Mouse (Mus musculus): ENCODE measurements at regions not wholly inside any gene's neighbourhood (a gene's known extent, or its start where the extent isn't known, plus 50 kb on each side); places are given as distances from the start of the nearest gene placed in this dataset.

DNA sequence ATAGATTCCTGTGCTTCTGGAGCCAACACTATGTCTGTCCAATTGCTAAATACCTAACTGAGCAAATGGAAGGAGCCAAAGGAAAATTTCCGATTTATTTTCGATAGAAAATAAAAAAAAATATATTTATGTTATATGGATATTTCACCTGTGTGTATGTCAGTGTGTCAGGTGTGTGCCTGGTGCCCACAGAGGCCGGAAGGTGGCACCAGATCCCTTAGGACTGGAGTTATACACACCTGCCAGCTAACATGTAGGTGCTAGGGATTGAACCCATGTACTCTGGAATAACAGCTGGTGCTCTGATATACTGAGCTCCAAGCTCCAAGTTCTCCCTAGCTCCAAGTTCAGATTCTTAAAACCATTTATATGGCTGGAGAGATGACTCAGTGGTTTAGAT is 79.0 kb downstream of the Mfsd1 start:
- no peak for DNase-seq (ENCODE audit: extremely low read depth, low read depth, low spot score)

DNA sequence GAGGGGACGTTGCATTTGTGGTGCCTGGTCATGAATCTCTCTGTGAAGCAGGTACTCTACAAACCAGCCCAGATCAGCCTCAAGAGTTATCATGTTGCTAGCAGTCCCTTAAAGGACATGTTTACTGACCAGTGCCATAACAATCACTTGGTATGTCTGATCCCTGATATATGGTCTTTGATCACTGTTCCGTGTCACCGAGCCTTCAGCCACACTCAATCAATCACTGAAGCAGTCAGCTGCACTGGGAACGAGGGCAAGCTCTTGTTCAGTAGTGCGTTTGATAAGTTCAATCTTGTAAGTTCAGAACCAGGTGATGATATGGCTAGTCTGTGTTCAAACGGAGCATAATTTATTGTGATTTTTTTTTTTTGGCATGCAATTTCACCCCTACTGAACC is 126.8 kb downstream of the Mfsd1 start:
- 55% methylated on average over 6 of the region's 6 CpGs for WGBS
- no peak overlapping the region for H3K9ac ChIP-seq (ENCODE audit: low read depth, low read length)
- H3K27ac ChIP-seq (replicated peaks; ENCODE audit: insufficient read depth, low read depth, low read length) = no peak overlapping the region
- no peaks in the 10 kb centered on the region for H3K36me3 ChIP-seq (ENCODE audit: control insufficient read depth, insufficient read depth, low read length)
- no peaks in the 10 kb centered on the region for H3K27me3 ChIP-seq (ENCODE audit: control insufficient read depth, insufficient read depth, low read length)
- H3K4me1 ChIP-seq (ENCODE audit: control insufficient read depth, insufficient read depth, low read length) = no peaks in the 10 kb centered on the region
- DNase-seq (ENCODE audit: extremely low read depth, low read depth, low spot score) = no peak
- H3K4me3 ChIP-seq (ENCODE audit: insufficient read depth, low read depth, low read length) = no peak overlapping the region
- TF ChIP-seq CTCF (IDR thresholded peaks at IDR 0.05; ENCODE audit: low read depth, low read length) (no peak), POLR2A (IDR thresholded peaks at IDR 0.05; ENCODE audit: extremely low read depth, insufficient read depth, low read length) (no peak)
- no peaks in the 10 kb centered on the region for H3K79me2 ChIP-seq (ENCODE audit: control insufficient read depth, insufficient read depth, low read length)

More for the DNA sequence above, 79.0 kb downstream of the Mfsd1 start:
- Histone ChIP-seq H3K79me2 (ENCODE audit: control insufficient read depth, insufficient read depth, low read length) (no peaks in the 10 kb centered on the region), H3K4me1 (ENCODE audit: control insufficient read depth, insufficient read depth, low read length) (0 out of 2 replicates have a peak, but pooled peaks cover under 1% of the 10 kb centered on the region), H3K9ac (ENCODE audit: low read depth, low read length) (no peak overlapping the region), H3K27me3 (ENCODE audit: control insufficient read depth, insufficient read depth, low read length) (no peaks in the 10 kb centered on the region), H3K27ac (replicated peaks; ENCODE audit: insufficient read depth, low read depth, low read length) (no peak overlapping the region), H3K36me3 (ENCODE audit: control insufficient read depth, insufficient read depth, low read length) (no peaks in the 10 kb centered on the region), H3K4me3 (ENCODE audit: insufficient read depth, low read depth, low read length) (no peak overlapping the region)
- 79% methylated on average over 3 of the region's 3 CpGs for WGBS
- TF ChIP-seq POLR2A (IDR thresholded peaks at IDR 0.05; ENCODE audit: extremely low read depth, insufficient read depth, low read length) (no peak), CTCF (IDR thresholded peaks at IDR 0.05; ENCODE audit: low read depth, low read length) (peak; percentile 61)

DNA sequence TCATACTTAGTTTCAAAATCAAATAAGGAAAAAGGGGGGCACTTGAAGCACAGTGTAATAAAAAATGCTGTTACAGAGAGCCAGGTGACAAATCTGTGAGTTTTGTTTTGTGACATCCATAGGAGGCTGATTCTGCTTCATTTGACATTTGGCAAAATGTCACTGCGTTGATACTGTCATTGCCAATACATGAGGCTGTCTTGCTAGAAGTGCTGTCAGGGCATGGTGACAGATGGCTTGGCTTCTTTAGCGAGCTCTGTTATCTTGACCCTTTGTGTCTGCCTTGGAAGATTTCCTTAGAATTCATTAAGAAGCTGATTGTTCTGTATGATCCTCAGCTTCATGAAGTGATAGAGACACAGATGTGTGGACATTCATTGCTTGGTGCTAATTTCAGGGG is 129.2 kb downstream of the Mfsd1 start:
- Histone ChIP-seq H3K9ac (ENCODE audit: low read depth, low read length) (no peak overlapping the region), H3K4me1 (ENCODE audit: control insufficient read depth, insufficient read depth, low read length) (no peaks in the 10 kb centered on the region), H3K4me3 (ENCODE audit: insufficient read depth, low read depth, low read length) (no peak overlapping the region), H3K36me3 (ENCODE audit: control insufficient read depth, insufficient read depth, low read length) (no peaks in the 10 kb centered on the region), H3K27me3 (ENCODE audit: control insufficient read depth, insufficient read depth, low read length) (no peaks in the 10 kb centered on the region), H3K79me2 (ENCODE audit: control insufficient read depth, insufficient read depth, low read length) (no peaks in the 10 kb centered on the region), H3K27ac (replicated peaks; ENCODE audit: insufficient read depth, low read depth, low read length) (no peak overlapping the region)
- TF ChIP-seq POLR2A (IDR thresholded peaks at IDR 0.05; ENCODE audit: extremely low read depth, insufficient read depth, low read length) (no peak), CTCF (IDR thresholded peaks at IDR 0.05; ENCODE audit: low read depth, low read length) (no peak)
- DNase-seq (ENCODE audit: extremely low read depth, low read depth, low spot score) = no peak
- WGBS = 73% methylated on average over 2 of the region's 2 CpGs

DNA sequence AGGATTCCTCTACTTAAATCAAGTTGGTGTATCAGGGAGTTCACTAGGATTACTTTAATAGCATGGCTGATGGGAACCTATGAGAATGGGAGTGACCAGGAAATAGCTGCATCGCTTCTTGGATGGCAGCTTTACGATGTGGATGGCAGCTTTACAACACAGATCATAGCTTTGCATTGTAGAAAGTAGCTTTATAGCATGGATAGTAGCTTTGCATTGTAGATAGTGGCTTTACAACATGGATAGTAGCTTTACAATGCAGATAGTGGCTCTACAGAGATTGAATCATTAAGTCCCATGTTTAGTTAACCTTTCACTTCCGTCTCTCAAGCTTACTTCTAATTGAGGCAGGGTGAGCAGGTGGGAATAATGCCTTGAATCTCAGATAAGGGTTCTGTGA is 149.4 kb downstream of the Mfsd1 start:
- DNase-seq (ENCODE audit: extremely low read depth, low read depth, low spot score) = no peak
- no peaks in the 10 kb centered on the region for H3K79me2 ChIP-seq (ENCODE audit: control insufficient read depth, insufficient read depth, low read length)
- no peaks in the 10 kb centered on the region for H3K4me1 ChIP-seq (ENCODE audit: control insufficient read depth, insufficient read depth, low read length)
- no peak for TF ChIP-seq POLR2A (IDR thresholded peaks at IDR 0.05; ENCODE audit: extremely low read depth, insufficient read depth, low read length)
- no peak for TF ChIP-seq CTCF (IDR thresholded peaks at IDR 0.05; ENCODE audit: low read depth, low read length)
- 88% methylated on average over 3 of the region's 3 CpGs for WGBS
- no peak overlapping the region for H3K27ac ChIP-seq (replicated peaks; ENCODE audit: insufficient read depth, low read depth, low read length)
- no peak overlapping the region for H3K4me3 ChIP-seq (ENCODE audit: insufficient read depth, low read depth, low read length)
- no peaks in the 10 kb centered on the region for H3K27me3 ChIP-seq (ENCODE audit: control insufficient read depth, insufficient read depth, low read length)
- H3K36me3 ChIP-seq (ENCODE audit: control insufficient read depth, insufficient read depth, low read length) = no peaks in the 10 kb centered on the region
- no peak overlapping the region for H3K9ac ChIP-seq (ENCODE audit: low read depth, low read length)

DNA sequence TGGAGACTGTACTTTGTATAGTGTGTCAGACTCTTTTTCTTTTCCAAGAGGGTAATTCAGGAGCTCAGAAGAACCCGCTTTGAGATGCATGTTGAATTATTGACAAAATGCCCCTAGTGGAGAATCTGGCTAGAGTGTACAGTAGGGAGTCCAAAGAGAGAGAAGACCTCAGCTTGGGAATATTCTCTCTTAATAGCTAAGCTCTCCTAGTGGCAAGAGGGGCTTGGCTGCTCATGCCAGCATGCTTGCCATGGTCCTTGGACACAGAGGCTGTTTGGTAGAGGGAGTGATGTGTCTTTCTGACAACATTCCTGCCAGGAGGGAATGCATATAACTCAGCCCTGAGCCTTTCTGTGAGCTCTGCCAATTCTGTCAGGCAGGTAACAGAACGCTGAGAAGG is 150.3 kb downstream of the Mfsd1 start:
- DNase-seq (ENCODE audit: extremely low read depth, low read depth, low spot score) = no peak
- H3K9ac ChIP-seq (ENCODE audit: low read depth, low read length) = no peak overlapping the region
- no peak overlapping the region for H3K4me3 ChIP-seq (ENCODE audit: insufficient read depth, low read depth, low read length)
- TF ChIP-seq CTCF (IDR thresholded peaks at IDR 0.05; ENCODE audit: low read depth, low read length) (no peak), POLR2A (IDR thresholded peaks at IDR 0.05; ENCODE audit: extremely low read depth, insufficient read depth, low read length) (no peak)
- 74% methylated on average over 2 of the region's 2 CpGs for WGBS
- no peaks in the 10 kb centered on the region for H3K27me3 ChIP-seq (ENCODE audit: control insufficient read depth, insufficient read depth, low read length)
- no peak overlapping the region for H3K27ac ChIP-seq (replicated peaks; ENCODE audit: insufficient read depth, low read depth, low read length)
- H3K4me1 ChIP-seq (ENCODE audit: control insufficient read depth, insufficient read depth, low read length) = no peaks in the 10 kb centered on the region
- no peaks in the 10 kb centered on the region for H3K79me2 ChIP-seq (ENCODE audit: control insufficient read depth, insufficient read depth, low read length)
- no peaks in the 10 kb centered on the region for H3K36me3 ChIP-seq (ENCODE audit: control insufficient read depth, insufficient read depth, low read length)

DNA sequence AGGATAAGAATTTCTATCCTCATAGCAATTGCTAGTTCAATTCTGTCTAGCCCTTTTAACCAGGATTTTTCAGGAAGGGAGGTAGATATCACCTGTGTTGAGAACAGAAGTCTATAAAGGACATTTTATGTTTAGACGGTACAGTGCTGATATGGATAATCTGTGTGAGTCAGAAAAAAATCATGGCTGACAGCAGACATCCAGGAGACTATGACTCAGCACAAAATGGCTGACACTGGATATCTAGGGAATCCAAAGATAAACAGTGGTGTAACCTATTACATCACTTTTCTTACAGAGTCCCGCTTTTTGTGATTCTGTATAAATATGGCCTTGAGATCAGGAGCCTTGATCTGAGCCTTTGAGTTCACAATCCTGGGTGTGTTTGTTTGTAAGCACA is 137.8 kb upstream of the Iqcj start:
- TF ChIP-seq CTCF (IDR thresholded peaks at IDR 0.05; ENCODE audit: low read depth, low read length) (no peak), POLR2A (IDR thresholded peaks at IDR 0.05; ENCODE audit: extremely low read depth, insufficient read depth, low read length) (no peak)
- no peaks in the 10 kb centered on the region for H3K4me1 ChIP-seq (ENCODE audit: control insufficient read depth, insufficient read depth, low read length)
- H3K4me3 ChIP-seq (ENCODE audit: insufficient read depth, low read depth, low read length) = no peak overlapping the region
- 59% methylated on average over 2 of the region's 2 CpGs for WGBS
- no peaks in the 10 kb centered on the region for H3K27me3 ChIP-seq (ENCODE audit: control insufficient read depth, insufficient read depth, low read length)
- no peaks in the 10 kb centered on the region for H3K79me2 ChIP-seq (ENCODE audit: control insufficient read depth, insufficient read depth, low read length)
- no peaks in the 10 kb centered on the region for H3K36me3 ChIP-seq (ENCODE audit: control insufficient read depth, insufficient read depth, low read length)
- H3K9ac ChIP-seq (ENCODE audit: low read depth, low read length) = no peak overlapping the region
- H3K27ac ChIP-seq (replicated peaks; ENCODE audit: insufficient read depth, low read depth, low read length) = no peak overlapping the region
- DNase-seq (ENCODE audit: extremely low read depth, low read depth, low spot score) = no peak

All from liver, adult 2 months (tissue).